Mouse (Mus musculus) liver, adult 2 months (tissue): Measurements from ENCODE around the gene Fam241b. TPM values are rescaled to one million over a fixed set of nuclear protein-coding genes. Genes with fewer than 3 reads are reported as not detected.

Source experiments
- DNase-seq: peaks from one replicate; pipeline ENCODE4 v3.0.0-alpha.2; 2011; ENCODE audit warnings: low read depth, low spot score; ENCODE audit errors: extremely low read depth
- H3K27ac ChIP-seq: fragments of 200-500 bp; replicated peaks from 2 replicates; pipeline ENCODE4 v1.5.1; 2012; ENCODE audit warnings: low read depth, mild to moderate bottlenecking, control low read depth, inconsistent platforms, low read length; ENCODE audit not compliant: insufficient read depth
- H3K27me3 ChIP-seq: fragments of 200-500 bp; 2 replicates; pipeline ENCODE4 v1.6.1; 2012; ENCODE audit warnings: mild to moderate bottlenecking, moderate library complexity, low read length, inconsistent platforms; ENCODE audit not compliant: control insufficient read depth, insufficient read depth
- H3K36me3 ChIP-seq: fragments of 200-500 bp; 2 replicates; pipeline ENCODE4 v1.6.1; 2012; ENCODE audit warnings: low read length, inconsistent platforms; ENCODE audit not compliant: control insufficient read depth, insufficient read depth
- H3K4me1 ChIP-seq: fragments of 200-500 bp; 2 replicates; pipeline ENCODE4 v1.6.1; 2011; ENCODE audit warnings: low read length; ENCODE audit not compliant: control insufficient read depth, insufficient read depth
- H3K4me3 ChIP-seq: fragments of 200-500 bp; 2 replicates; pipeline ENCODE4 v1.5.1; 2011; ENCODE audit warnings: low read depth, mild to moderate bottlenecking, control low read depth, low read length, moderate library complexity; ENCODE audit not compliant: insufficient read depth
- H3K79me2 ChIP-seq: fragments of 200-500 bp; 2 replicates; pipeline ENCODE4 v1.6.1; 2012; ENCODE audit warnings: inconsistent platforms, mild to moderate bottlenecking, low read length, moderate library complexity; ENCODE audit not compliant: control insufficient read depth, insufficient read depth
- H3K9ac ChIP-seq: fragments of 200-500 bp; 2 replicates; pipeline ENCODE4 v1.6.1; 2012; ENCODE audit warnings: low read depth, mild to moderate bottlenecking, control low read depth, inconsistent platforms, low read length
- CTCF ChIP-seq: fragments of 200-500 bp; IDR thresholded peaks from 2 replicates; pipeline ENCODE4 v1.5.1; 2011; ENCODE audit warnings: low read depth, low read length, control low read depth
- POLR2A ChIP-seq: fragments of 200-500 bp; IDR thresholded peaks from 2 replicates; pipeline ENCODE4 v1.6.1; 2011; ENCODE audit warnings: low read length, control low read depth; ENCODE audit not compliant: insufficient read depth; ENCODE audit errors: extremely low read depth
- WGBS: fragments of 180-500 bp; shearing (Covaris S2); methylation state at CpG from one replicate; pipeline ENCODE4 v1.1.7; 2018; 5-methylcytosine and 5-hydroxymethylcytosine counted together
- polyA plus RNA-seq: library from polyadenylated mRNA; depleted of rRNA; stranded (reverse); fragments of >200 nt; gene quantifications from 2 replicates; pipeline ENCODE4 v1.2.3, GENCODE M21; 2012
- total RNA-seq: library from RNA; depleted of rRNA; stranded (reverse); fragments of >200 nt; gene quantifications from 2 replicates; pipeline ENCODE4 v1.2.3, GENCODE M21; 2014

Fam241b gene
- total and polyA plus RNA-seq, 2 experiments: 3.6 to 3.9 TPM

DNA sequence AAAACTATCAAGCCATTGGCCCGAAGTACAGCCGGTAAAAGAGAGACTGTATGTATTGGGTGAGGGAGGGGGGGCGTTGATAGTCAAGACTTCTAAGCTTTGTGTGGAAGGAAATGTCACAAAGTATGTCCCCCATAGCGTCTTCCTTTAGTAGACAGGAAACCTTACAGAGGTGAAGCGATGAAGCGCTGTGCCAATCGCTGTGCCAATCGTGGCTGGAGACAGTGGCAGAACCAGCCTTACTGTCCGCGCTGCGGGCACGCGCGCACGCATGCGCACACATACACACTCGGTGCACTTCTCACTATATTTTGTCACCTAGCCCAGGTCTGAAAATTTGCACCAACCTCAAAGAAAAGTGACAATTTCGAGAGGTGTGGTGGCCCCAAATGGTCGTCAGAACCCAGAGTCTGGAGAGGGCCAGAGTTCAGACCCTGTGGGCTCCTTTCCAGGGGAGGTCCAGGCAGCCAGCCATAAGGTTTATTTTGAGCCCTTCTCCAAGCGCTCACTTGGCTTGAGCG is 15.9 kb downstream of the Fam241b start:
- TF ChIP-seq CTCF: no peak
- no peak for TF ChIP-seq POLR2A
- no peaks in the 10 kb centered on the region for H3K4me1 ChIP-seq
- H3K27me3 ChIP-seq: peaks cover 6% of the 10 kb centered on the region
- 31% methylated on average over 21 of the region's 21 CpGs for WGBS
- no peak overlapping the region for H3K9ac ChIP-seq
- H3K27ac ChIP-seq: no peak overlapping the region
- no peak overlapping the region for H3K4me3 ChIP-seq
- no peaks in the 10 kb centered on the region for H3K36me3 ChIP-seq
- no peaks in the 10 kb centered on the region for H3K79me2 ChIP-seq
- no peak for DNase-seq

DNA sequence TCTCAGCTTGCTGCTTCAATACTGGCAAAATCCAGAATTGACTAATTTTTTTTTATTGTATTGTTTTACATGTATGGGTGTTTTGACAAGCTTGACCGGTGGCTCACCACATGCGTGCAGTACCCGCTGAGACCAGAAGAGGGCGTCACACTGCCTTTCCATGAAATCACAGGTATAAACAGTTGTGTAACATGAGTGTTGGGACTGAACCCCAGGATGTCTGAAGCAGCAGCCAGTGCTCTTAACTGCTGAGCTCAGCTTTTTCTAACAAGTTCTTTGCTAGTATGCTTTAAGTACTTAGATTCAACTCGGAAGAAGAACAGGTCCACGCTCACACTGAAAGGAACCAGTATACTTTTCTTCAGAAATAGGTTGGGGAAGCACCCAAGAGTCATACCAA is 16.6 kb downstream of the Fam241b start:
- H3K4me3 ChIP-seq: no peak overlapping the region
- no peak overlapping the region for H3K27ac ChIP-seq
- H3K9ac ChIP-seq: no peak overlapping the region
- no peaks in the 10 kb centered on the region for H3K4me1 ChIP-seq
- H3K27me3 ChIP-seq: 0 out of 2 replicates have a peak, but pooled peaks cover 5% of the 10 kb centered on the region
- DNase-seq: no peak
- 41% methylated on average over 6 of the region's 6 CpGs for WGBS
- no peaks in the 10 kb centered on the region for H3K79me2 ChIP-seq
- TF ChIP-seq POLR2A (no peak), CTCF (peak; percentile 58)
- H3K36me3 ChIP-seq: no peaks in the 10 kb centered on the region

DNA sequence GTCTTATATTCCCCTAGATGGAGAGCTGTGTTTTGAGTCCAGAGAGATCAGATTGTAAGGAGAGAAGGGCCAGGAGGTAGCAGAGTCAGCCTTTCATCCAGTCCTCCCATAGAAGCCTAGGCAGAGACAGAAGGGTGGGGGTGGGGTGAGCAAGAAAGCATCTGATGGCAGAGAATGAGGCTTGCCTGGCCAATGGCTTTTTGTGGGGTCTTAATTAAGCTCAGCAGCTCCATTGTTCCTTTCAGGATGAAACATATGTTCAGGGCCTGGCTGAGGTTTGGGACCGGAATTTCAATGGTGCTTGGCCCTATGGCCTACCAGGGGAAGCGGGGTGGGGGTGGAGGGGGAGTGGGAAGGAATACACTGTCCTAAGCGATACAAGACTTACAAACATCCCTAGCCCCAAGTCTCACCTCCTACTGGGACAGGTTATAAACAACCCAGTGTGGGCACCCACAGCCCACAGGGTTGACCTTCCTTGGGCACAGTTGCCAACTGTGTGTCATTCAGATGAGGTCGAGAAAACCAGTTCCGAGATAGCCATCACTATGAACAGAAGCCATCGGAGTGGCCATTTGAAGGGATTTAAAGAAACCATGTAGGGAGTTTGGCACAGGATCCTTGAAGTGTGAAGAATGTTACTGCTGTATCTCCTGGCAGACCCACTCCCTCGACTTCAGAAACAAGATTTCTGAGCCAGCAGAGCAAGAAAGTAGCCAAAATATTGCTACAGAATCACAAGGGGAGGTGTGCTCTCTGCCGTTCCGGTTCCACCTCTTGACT is 29.7 kb downstream of the Fam241b start:
- DNase-seq: no peak
- H3K36me3 ChIP-seq: no peaks in the 10 kb centered on the region
- H3K9ac ChIP-seq: no peak overlapping the region
- H3K4me1 ChIP-seq: peaks cover 3% of the 10 kb centered on the region; the same call in 1 of the 2 replicates
- H3K4me3 ChIP-seq: no peak overlapping the region
- no peak for TF ChIP-seq CTCF
- no peak for TF ChIP-seq POLR2A
- H3K27ac ChIP-seq: no peak overlapping the region
- WGBS: 76% methylated on average over 9 of the region's 9 CpGs
- H3K27me3 ChIP-seq: peaks cover 2% of the 10 kb centered on the region; the same call in 1 of the 2 replicates
- no peaks in the 10 kb centered on the region for H3K79me2 ChIP-seq

DNA sequence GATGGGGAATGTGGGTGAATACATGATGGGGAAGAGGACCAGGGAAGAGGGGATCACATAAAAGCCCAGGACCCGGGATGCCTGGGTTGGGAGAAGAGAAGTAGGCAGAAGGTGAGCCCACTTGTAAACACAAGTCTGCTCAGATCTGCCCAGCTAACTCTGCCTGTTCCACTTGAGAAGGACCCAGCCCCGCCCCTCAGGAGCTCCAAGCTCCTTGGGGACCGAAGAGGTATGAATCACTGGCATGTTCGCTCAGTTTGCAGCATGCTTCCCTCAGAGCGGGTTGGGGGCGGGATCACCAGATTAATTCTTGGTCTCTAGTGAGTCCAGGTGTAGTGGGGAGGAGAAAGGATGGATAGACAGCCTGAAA is 32.5 kb downstream of the Fam241b start:
- H3K9ac ChIP-seq: no peak overlapping the region
- no peaks in the 10 kb centered on the region for H3K79me2 ChIP-seq
- DNase-seq: no peak
- H3K4me1 ChIP-seq: peaks cover 3% of the 10 kb centered on the region; the same call in 1 of the 2 replicates
- H3K27ac ChIP-seq: no peak overlapping the region
- 48% methylated on average over 6 of the region's 6 CpGs for WGBS
- H3K27me3 ChIP-seq: peaks cover 2% of the 10 kb centered on the region; the same call in 1 of the 2 replicates
- no peak for TF ChIP-seq POLR2A
- no peak for TF ChIP-seq CTCF
- H3K4me3 ChIP-seq: no peak overlapping the region
- H3K36me3 ChIP-seq: no peaks in the 10 kb centered on the region

DNA sequence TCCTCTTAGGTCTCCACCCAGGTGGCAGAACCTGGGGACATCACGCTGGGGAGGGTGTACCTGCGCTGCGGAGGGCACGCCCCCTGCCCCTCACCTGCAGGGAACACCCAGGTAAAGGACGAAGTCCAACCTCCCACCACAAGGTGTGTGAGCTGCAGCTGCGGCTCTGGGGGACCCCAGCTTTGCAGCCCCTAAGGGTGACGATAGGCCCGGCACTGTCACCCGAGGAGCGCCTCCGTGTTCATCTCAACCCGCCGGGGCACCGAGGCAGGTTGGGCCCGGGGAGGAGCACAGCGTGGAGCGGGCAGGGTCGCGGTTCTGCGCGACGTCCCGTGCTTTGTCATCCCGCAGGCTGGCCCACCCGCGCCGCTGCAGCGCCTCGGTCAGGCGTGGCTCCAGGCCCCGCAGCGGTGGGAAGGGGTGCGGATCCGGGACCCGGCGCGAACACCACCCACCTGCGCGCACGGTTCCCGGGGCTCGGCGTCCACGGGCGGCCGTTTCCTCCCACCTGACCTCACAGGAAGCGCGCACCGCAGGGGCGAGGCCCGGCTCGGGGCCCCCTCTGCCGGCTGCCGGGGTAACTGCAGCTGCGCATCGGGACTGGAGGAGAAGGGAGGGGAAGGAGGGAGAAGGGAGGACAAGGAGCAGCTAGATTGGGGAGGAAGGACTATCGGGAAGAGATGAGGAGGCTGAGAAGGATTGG is 33.1 kb downstream of the Fam241b start:
- 1% methylated on average over 57 of the region's 57 CpGs for WGBS
- Histone ChIP-seq H3K4me1 (peaks cover 3% of the 10 kb centered on the region; the same call in 1 of the 2 replicates), H3K27me3 (peaks cover 2% of the 10 kb centered on the region; the same call in 1 of the 2 replicates), H3K9ac (peak overlapping the region; percentile 70), H3K27ac (no peak overlapping the region), H3K36me3 (no peaks in the 10 kb centered on the region), H3K79me2 (no peaks in the 10 kb centered on the region), H3K4me3 (peak overlapping the region; percentile 68)
- TF ChIP-seq CTCF: peak; percentile 77
- no peak for TF ChIP-seq POLR2A
- peak; percentile 16 for DNase-seq
